Comparison of ENCODE assay signal across 16 mouse cellular contexts in genomic region chr1:182615465-182615864, GRCm38 (mm10). TPM values are rescaled to one million over a fixed set of nuclear protein-coding genes. Genes with fewer than 3 reads are reported as not detected.
DNase-seq lines count a peak whose midpoint lies in the region; ATAC-seq lines count a peak whose summit lies in the region.
"Had no signal": no experiment of that assay in that cellular context is flagged by ENCODE, and none has a peak within 500 bp of the region (broad histone marks: within the 10 kb centered on the region; RNA-seq: fewer than 3 reads in every experiment).

No protein-coding gene starts in this region.

- no peak overlapping the region for H3K9ac ChIP-seq in kidney, embryonic 15.5 days
- no peak overlapping the region for H3K9ac ChIP-seq in midbrain, embryonic 13.5 days (replicated peaks)
- no peak overlapping the region for H3K9ac ChIP-seq in midbrain, embryonic 15.5 days
- H3K9ac ChIP-seq: forebrain, embryonic 12.5 days; limb, embryonic 15.5 days had no signal

- no peaks in the 10 kb centered on the region for H3K9me3 ChIP-seq in kidney, embryonic 15.5 days (replicated peaks)
- H3K9me3 ChIP-seq in midbrain, embryonic 13.5 days = no peaks in the 10 kb centered on the region
- H3K9me3 ChIP-seq in midbrain, embryonic 15.5 days = no peaks in the 10 kb centered on the region
- H3K9me3 ChIP-seq: forebrain, embryonic 12.5 days; limb, embryonic 15.5 days had no signal

- DNase-seq in cerebellum, postnatal 10 days = peak; percentile 33 to 34
- no peak for DNase-seq in cerebellum, adult 9-11 months
- DNase-seq in kidney, postnatal 10 days = peak; percentile 19
- peak; percentile 6 for DNase-seq in naive thymus-derived CD4-positive, alpha-beta T cell, adult 2 months (ENCODE audit: low read depth)
- no peak for DNase-seq in cerebellum, adult 9-10 months
- DNase-seq: cerebellum, postnatal 25 days had no signal

- no peaks in the 10 kb centered on the region for H3K27me3 ChIP-seq in kidney, embryonic 15.5 days
- H3K27me3 ChIP-seq in midbrain, embryonic 13.5 days = no peaks in the 10 kb centered on the region
- no peaks in the 10 kb centered on the region for H3K27me3 ChIP-seq in midbrain, embryonic 15.5 days (replicated peaks)
- H3K27me3 ChIP-seq: limb, embryonic 15.5 days had no signal

- no peak overlapping the region for H3K27ac ChIP-seq in kidney, embryonic 15.5 days
- no peak overlapping the region for H3K27ac ChIP-seq in midbrain, embryonic 13.5 days
- H3K27ac ChIP-seq in midbrain, embryonic 15.5 days = no peak overlapping the region
- H3K27ac ChIP-seq: forebrain, embryonic 12.5 days; limb, embryonic 15.5 days had no signal

- ATAC-seq in kidney, embryonic 15.5 days (replicated peaks; ENCODE audit: low FRiP score) = no peak
- 0 out of 2 replicates have a peak, but pooled peaks have one; percentile 5 for ATAC-seq in midbrain, embryonic 13.5 days
- ATAC-seq in midbrain, embryonic 15.5 days (replicated peaks) = no peak

- H3K4me2 ChIP-seq in kidney, embryonic 15.5 days = no peak overlapping the region
- H3K4me2 ChIP-seq in midbrain, embryonic 13.5 days (replicated peaks) = no peak overlapping the region
- H3K4me2 ChIP-seq in midbrain, embryonic 15.5 days = no peak overlapping the region
- H3K4me2 ChIP-seq: forebrain, embryonic 12.5 days; heart, embryonic 11.5 days; limb, embryonic 15.5 days had no signal

- peaks cover 13% of the 10 kb centered on the region for H3K4me1 ChIP-seq in kidney, embryonic 15.5 days
- H3K4me1 ChIP-seq in midbrain, embryonic 13.5 days (replicated peaks) = peaks cover 27% of the 10 kb centered on the region
- peaks cover 9% of the 10 kb centered on the region; the same call in 1 of the 2 replicates for H3K4me1 ChIP-seq in midbrain, embryonic 15.5 days
- H3K4me1 ChIP-seq: limb, embryonic 15.5 days; megakaryocyte, embryonic 14.5 days had no signal

- no peaks in the 10 kb centered on the region for H3K36me3 ChIP-seq in kidney, embryonic 15.5 days
- no peaks in the 10 kb centered on the region for H3K36me3 ChIP-seq in midbrain, embryonic 13.5 days
- H3K36me3 ChIP-seq in midbrain, embryonic 15.5 days (replicated peaks) = no peaks in the 10 kb centered on the region
- H3K36me3 ChIP-seq: forebrain, embryonic 12.5 days; limb, embryonic 15.5 days had no signal

- no peak overlapping the region for H3K4me3 ChIP-seq in kidney, embryonic 15.5 days (replicated peaks)
- H3K4me3 ChIP-seq in midbrain, embryonic 13.5 days (replicated peaks) = no peak overlapping the region
- no peak overlapping the region for H3K4me3 ChIP-seq in midbrain, embryonic 15.5 days
- H3K4me3 ChIP-seq: forebrain, embryonic 12.5 days; limb, embryonic 15.5 days; megakaryocyte, embryonic 14.5 days had no signal

- 46% methylated on average over 1 of the region's 1 CpGs for WGBS in kidney, embryonic 15.5 days
- WGBS in midbrain, embryonic 13.5 days = 36% methylated on average over 1 of the region's 1 CpGs
- WGBS in midbrain, embryonic 15.5 days = 41% methylated on average over 1 of the region's 1 CpGs

RNA-seq across cellular contexts. Expression of gene Capn8, which starts 50.7 kb away (rescaled TPM):
- 0.19 TPM in 1 of 2 replicates, not detected in the other for polyA plus RNA-seq in kidney, embryonic 15.5 days (2015; fragmentation: Nextera tagmentation; extraction: Ambion mirVana)
- polyA plus RNA-seq in midbrain, embryonic 13.5 days (2015; fragmentation: Nextera tagmentation; extraction: Ambion mirVana) = 0.13 TPM in 1 of 2 replicates, not detected in the other
- 0.06 and 0.11 TPM in 2 replicates for polyA plus RNA-seq in midbrain, embryonic 15.5 days (2015; fragmentation: Nextera tagmentation; extraction: Ambion mirVana)
- polyA plus RNA-seq: heart, embryonic 11.5 days; hindbrain, embryonic 11.5 days; kidney, embryonic 14.5 days; limb, embryonic 15.5 days; neural tube, embryonic 11.5 days had no signal

Comparison
In these comparisons a context has a peak if more than half of its experiments do, and no peak if none do; other contexts are left out.
1. DNase-seq: peak in cerebellum, postnatal 10 days (2 of 2), kidney, postnatal 10 days (single experiment) and naive thymus-derived CD4-positive, alpha-beta T cell, adult 2 months (single experiment); none in cerebellum, adult 9-11 months (single experiment) and cerebellum, adult 9-10 months (single experiment).